Mouse (Mus musculus): ENCODE data around the gene Lrrc8b.

- TF ChIP-seq POLR2A (IDR thresholded peaks at IDR 0.05; ENCODE audit: low read depth, low read length) (no peak), CTCF (conservative IDR thresholded peaks at IDR 0.05; ENCODE audit: insufficient read depth, insufficient read length, low read depth, low read length) (no peak)
Observed at GRCm38 (mm10) chr5:105530576-105530975, 115.0 kb downstream of the Lrrc8b start.

Data from kidney, adult 2 months (tissue).